9 mouse cellular contexts compared by ENCODE assay signal in the genomic region with DNA sequence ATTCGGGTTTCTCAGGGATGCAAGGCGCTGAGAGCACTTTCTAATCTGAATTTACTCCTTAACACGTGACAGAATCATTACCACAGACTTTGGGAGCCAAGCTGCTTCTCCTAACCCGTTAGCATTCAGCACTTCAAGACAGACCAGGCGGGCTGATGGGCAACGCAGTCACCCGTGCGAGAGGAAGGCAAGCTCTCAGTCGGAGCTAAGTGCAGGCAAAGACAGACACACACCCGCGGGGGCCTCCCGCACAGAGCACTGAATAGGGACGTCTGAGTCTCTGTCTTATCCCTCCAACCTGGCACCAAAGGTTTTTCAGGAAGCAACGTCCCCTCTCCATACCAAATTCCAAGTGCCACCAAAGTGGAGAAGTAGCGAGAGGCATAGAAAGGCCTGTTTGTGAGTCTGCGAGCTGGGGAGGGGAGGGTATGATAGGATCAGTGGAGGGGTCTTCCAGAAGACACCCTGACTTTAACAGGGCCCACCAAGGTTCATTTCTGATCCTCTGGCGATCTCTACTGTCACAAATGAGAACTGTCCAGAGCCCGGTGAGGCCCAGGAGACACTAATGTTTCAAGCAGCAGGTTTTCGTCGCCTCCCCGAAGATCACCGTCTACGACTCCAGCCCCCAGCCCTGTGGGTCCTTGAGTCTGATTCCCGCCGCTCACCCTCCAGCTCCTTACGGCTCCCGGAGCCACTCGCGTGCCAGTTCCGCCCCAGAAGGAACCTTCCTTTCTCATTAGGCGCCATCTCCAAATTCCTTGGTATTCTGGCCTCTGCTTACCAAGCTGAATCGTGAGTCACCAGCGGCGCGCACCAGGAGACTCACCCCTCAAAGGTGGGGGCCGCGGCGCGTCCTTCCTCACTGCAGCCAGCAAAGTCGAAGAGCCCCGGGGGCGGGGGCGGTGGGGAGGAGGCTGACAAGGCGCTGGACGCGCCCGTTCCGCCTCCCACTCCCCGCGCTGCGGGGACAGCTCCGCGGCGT. TPM values are rescaled to one million over a fixed set of nuclear protein-coding genes. Genes with fewer than 3 reads are reported as not detected.
DNase-seq lines count a peak whose midpoint lies in the region; ATAC-seq and TF ChIP-seq lines count a peak whose summit lies in the region.
"Had no signal": no experiment of that assay in that cellular context is flagged by ENCODE, and none has a peak within 500 bp of the region (broad histone marks: within the 10 kb centered on the region; RNA-seq: fewer than 3 reads in every experiment).

A gene (minus strand): TSS at position 973 of the 985 bp plus-strand sequence.

- H3K27ac ChIP-seq in heart, embryonic 11.5 days (ENCODE audit: low read depth, low read length) = no peak within 1 kb of the TSS
- H3K27ac ChIP-seq in forebrain, embryonic 15.5 days (replicated peaks) = no peak within 1 kb of the TSS
- H3K27ac ChIP-seq in liver, postnatal 0 days (ENCODE audit: low read depth) = no peak within 1 kb of the TSS
- H3K27ac ChIP-seq in thymus, adult 2 months (ENCODE audit: control insufficient read depth, insufficient read depth, low read length) = no peak within 1 kb of the TSS

- H3K36me3 ChIP-seq in heart, embryonic 11.5 days (ENCODE audit: control insufficient read depth, insufficient read depth, low read length) = no peaks in the 10 kb centered on the region
- no peaks in the 10 kb centered on the region for H3K36me3 ChIP-seq in forebrain, embryonic 15.5 days
- H3K36me3 ChIP-seq in liver, postnatal 0 days (replicated peaks; ENCODE audit: insufficient read depth, low read length) = no peaks in the 10 kb centered on the region
- H3K36me3 ChIP-seq in thymus, adult 2 months (ENCODE audit: control insufficient read depth, insufficient read depth, low read length) = no peaks in the 10 kb centered on the region

- no peak for DNase-seq in heart, postnatal 36 days
- no peak for DNase-seq in Patski (ENCODE audit: low read depth, low spot score)
- DNase-seq in liver, postnatal 0 days = no peak
- no peak for DNase-seq in B cell, adult 2 months
- DNase-seq in thymus, adult 2 months = no peak
- no peak for DNase-seq in kidney, postnatal 10 days

- TF ChIP-seq CTCF in Patski (IDR thresholded peaks at IDR 0.05) = no peak
- TF ChIP-seq CTCF in liver, postnatal 0 days (IDR thresholded peaks at IDR 0.05; ENCODE audit: low read depth) = no peak
- TF ChIP-seq CTCF in thymus, adult 2 months (IDR thresholded peaks at IDR 0.05; ENCODE audit: borderline replicate concordance, control insufficient read depth, extremely low read depth, insufficient read depth, low read length, poor library complexity) = no peak

- no peak for TF ChIP-seq POLR2A in thymus, adult 2 months (IDR thresholded peaks at IDR 0.05; ENCODE audit: control insufficient read depth, extremely low read depth, insufficient read depth, low read length, poor library complexity)

- peak within 1 kb of the TSS; percentile 45 for H3K4me3 ChIP-seq in heart, embryonic 11.5 days (ENCODE audit: low read depth, low read length)
- peak within 1 kb of the TSS; percentile 29 for H3K4me3 ChIP-seq in forebrain, embryonic 15.5 days
- peak within 1 kb of the TSS; percentile 8; the same call in 1 of the 2 replicates for H3K4me3 ChIP-seq in liver, postnatal 0 days (ENCODE audit: low read depth, low read length)
- H3K4me3 ChIP-seq in thymus, adult 2 months (ENCODE audit: control insufficient read depth, insufficient read depth, low read length) = no peak within 1 kb of the TSS

- POLR2A ChIA-PET in Patski (lab: Charles Lee) = no interaction called here

- under 1% methylated on average over 54 of the region's 54 CpGs for WGBS in heart, embryonic 11.5 days (ENCODE audit: insufficient replicate concordance)
- WGBS in forebrain, embryonic 15.5 days = under 1% methylated on average over 54 of the region's 54 CpGs
- 1% methylated on average over 52 of the region's 54 CpGs for WGBS in liver, postnatal 0 days (ENCODE audit: insufficient replicate concordance)
- 4% methylated on average over 54 of the region's 54 CpGs for WGBS in thymus, adult 2 months

- TF ChIP-seq EP300 in liver, postnatal 0 days (IDR thresholded peaks at IDR 0.05; ENCODE audit: low read depth) = no peak

- peaks cover 89% of the 10 kb centered on the region for H3K27me3 ChIP-seq in heart, embryonic 11.5 days (ENCODE audit: control insufficient read depth, insufficient read depth, low read length)
- H3K27me3 ChIP-seq in Patski = peaks cover 58% of the 10 kb centered on the region
- H3K27me3 ChIP-seq in forebrain, embryonic 15.5 days = peaks cover 93% of the 10 kb centered on the region
- peaks cover 79% of the 10 kb centered on the region for H3K27me3 ChIP-seq in liver, postnatal 0 days (ENCODE audit: insufficient read depth, low read length)
- peaks cover 34% of the 10 kb centered on the region for H3K27me3 ChIP-seq in thymus, adult 2 months (ENCODE audit: control insufficient read depth, insufficient read depth, low read length)

- no peak; the same call in 1 of the 2 replicates for ATAC-seq in heart, embryonic 11.5 days (replicated peaks; ENCODE audit: insufficient number of reproducible peaks, low FRiP score, low TSS enrichment)
- ATAC-seq in Patski = peak; percentile 65
- no peak for ATAC-seq in forebrain, embryonic 15.5 days (replicated peaks)
- no peak for ATAC-seq in liver, postnatal 0 days

- H3K9ac ChIP-seq in heart, embryonic 11.5 days (ENCODE audit: low read depth, low read length) = no peak within 1 kb of the TSS
- no peak within 1 kb of the TSS for H3K9ac ChIP-seq in forebrain, embryonic 15.5 days (replicated peaks)
- H3K9ac ChIP-seq in liver, postnatal 0 days (replicated peaks) = no peak within 1 kb of the TSS

- in situ Hi-C loops in Patski (cut with MboI; ENCODE audit: low pct_unique_long_range_greater_than_20kb) = loop anchor here (25.0 kb wide), 1 partner anchor 706 kb away; no protein-coding TSS in a partner anchor

- H3K4me2 ChIP-seq in heart, embryonic 11.5 days = peak within 1 kb of the TSS; percentile 77
- H3K4me2 ChIP-seq in forebrain, embryonic 15.5 days (replicated peaks) = peak within 1 kb of the TSS; percentile 45
- peak within 1 kb of the TSS; percentile 13; the same call in 1 of the 2 replicates for H3K4me2 ChIP-seq in liver, postnatal 0 days (ENCODE audit: low read depth, low read length)

- intact Hi-C loops in heart, postnatal 36 days (cut with DNase I) = no loop called here

- H3K9me3 ChIP-seq in heart, embryonic 11.5 days (replicated peaks; ENCODE audit: control insufficient read depth, low read length) = no peaks in the 10 kb centered on the region
- H3K9me3 ChIP-seq in forebrain, embryonic 15.5 days = no peaks in the 10 kb centered on the region
- H3K9me3 ChIP-seq in liver, postnatal 0 days (ENCODE audit: low read length) = no peaks in the 10 kb centered on the region

- H3K4me1 ChIP-seq in heart, embryonic 11.5 days (ENCODE audit: control insufficient read depth, insufficient read depth, low read length) = peaks cover 12% of the 10 kb centered on the region; the same call in 1 of the 2 replicates
- H3K4me1 ChIP-seq in forebrain, embryonic 15.5 days = peaks cover 22% of the 10 kb centered on the region
- H3K4me1 ChIP-seq in liver, postnatal 0 days (ENCODE audit: insufficient read depth) = 0 out of 2 replicates have a peak, but pooled peaks cover 4% of the 10 kb centered on the region
- no peaks in the 10 kb centered on the region for H3K4me1 ChIP-seq in thymus, adult 2 months (replicated peaks; ENCODE audit: control insufficient read depth, insufficient read depth, low read length)

- CTCF ChIA-PET in Patski (lab: Charles Lee) = interaction anchor here (1.3 kb wide), 1 partner anchor 234 kb away, joined by 3 read pairs; no protein-coding TSS in a partner anchor

RNA-seq across cellular contexts. Expression of the gene that starts here (rescaled TPM):
- 0.27 TPM in 1 of 2 replicates, not detected in the other for polyA plus RNA-seq in heart, embryonic 11.5 days (2014; fragmentation: Nextera tagmentation; extraction: Ambion mirVana)
- total RNA-seq in heart, postnatal 36 days (2021) = not detected
- polyA plus RNA-seq in Patski (2021) = not detected
- 1.5 and 4.1 TPM in 2 replicates for polyA plus RNA-seq in forebrain, embryonic 15.5 days (2015; fragmentation: Nextera tagmentation; extraction: Ambion mirVana)
- polyA plus RNA-seq in liver, postnatal 0 days (2015; fragmentation: Nextera tagmentation; extraction: Ambion mirVana) = not detected in 2 replicates
- polyA plus RNA-seq in thymus, adult 2 months (2012; rRNA removed) = 0.11 TPM in 1 of 2 replicates, not detected in the other
- total RNA-seq: MEL had no signal

Comparison
In these comparisons a context has a peak if more than half of its experiments do, and no peak if none do; other contexts are left out.
1. Peak in ATAC-seq in Patski; RNA of the gene not detected or under 1 TPM.
2. H3K4me2 ChIP-seq: peak in every context shown above with its lines; median percentile 77 in heart, embryonic 11.5 days; 45 in forebrain, embryonic 15.5 days; 13 in liver, postnatal 0 days.